Mouse (Mus musculus) B cell, adult 62 days (primary cell): ENCODE results near the gene Naa20. TPM values are rescaled to one million over a fixed set of nuclear protein-coding genes. Genes with fewer than 3 reads are reported as not detected.

ENCODE experiments used
- total RNA-seq: library from RNA; stranded (reverse); gene quantifications from 4 replicates; pipeline ENCODE4 v1.2.4, GENCODE M21; 2023

Gene Naa20
- total RNA-seq = 22.2 to 32.7 TPM (median 29.7 TPM) in 4 replicates

DNA sequence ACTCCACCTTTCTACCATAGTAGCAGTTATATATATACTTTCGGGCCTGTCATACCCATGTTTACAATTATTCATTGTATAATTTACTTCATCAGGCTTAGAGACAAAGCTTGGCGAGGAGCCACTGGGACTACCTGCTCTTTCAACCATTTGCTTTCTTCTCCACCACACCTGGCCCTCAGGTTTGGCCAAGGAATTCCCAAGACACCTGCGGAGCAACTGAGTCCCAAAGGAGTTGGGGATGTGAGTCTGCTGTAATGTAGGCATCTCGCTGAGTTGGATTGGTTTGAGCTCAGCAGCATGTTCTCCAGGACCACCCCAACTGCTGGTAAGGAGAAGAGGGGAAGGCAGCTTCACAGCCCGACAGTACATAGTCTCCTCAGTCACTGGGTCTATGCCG lies at the start of gene Naa20:
Naa20 (plus strand) TSS at position 239 of the 400 bp plus-strand sequence.

GRCm38 (mm10) chr2:145934339-145935231 lies 32.7 kb downstream of the Naa20 start, which contains the start of the genes Cfap61 and Crnkl1:
TSS of gene Cfap61 (plus strand) at chr2:145934784.
TSS of gene Crnkl1 (minus strand) at chr2:145935014.

Other genes with a start within 250 kb of the Naa20 start
- 0.13 to 1.5 TPM (median 0.21 TPM) in 3 of 4 replicates, not detected in the other for gene Rin2, start 226.9 kb upstream of the Naa20 start, total RNA-seq
- gene Cfap61, start 32.7 kb downstream of the Naa20 start, total RNA-seq = 1.1 TPM in 1 of 4 replicates, not detected in the others
- 46.8 to 51.1 TPM (median 48.7 TPM) in 4 replicates for gene Crnkl1, start 32.9 kb downstream of the Naa20 start, total RNA-seq